Mouse (Mus musculus) 3T3-L1 (cell line): ENCODE measurements around the gene Snx15.
A peak's percentile ranks its signal among the peaks of the same experiment; 100 is the strongest.
"Not testable (repeated sequence)": the region's sequence is repeated elsewhere in the genome, so short reads cannot be mapped to it uniquely, and the experiment has no call there.

ENCODE experiments used
- DNase-seq: peaks from one replicate; pipeline ENCODE4 v3.0.0-alpha.2; 2015; ENCODE audit warnings: low read depth, low spot score

Gene Snx15

GRCm38 (mm10) chr19:6127760-6128341 is at the start of gene Snx15:
Gene Snx15 (minus strand): TSS chr19:6128304.
- DNase-seq = peak; percentile 98

GRCm38 (mm10) chr19:6174771-6175170 is 46.7 kb upstream of the Snx15 start:
- DNase-seq = no peak

- no peak for DNase-seq
Measured at GRCm38 (mm10) chr19:6171215-6171614, 43.1 kb upstream of the Snx15 start.

- DNase-seq = no peak
Measured at GRCm38 (mm10) chr19:6166750-6167149, 38.6 kb upstream of the Snx15 start.

GRCm38 (mm10) chr19:6163872-6164547 is 35.9 kb upstream of the Snx15 start:
- DNase-seq = no peak

GRCm38 (mm10) chr19:6157220-6157619 is 29.1 kb upstream of the Snx15 start:
- DNase-seq = no peak

GRCm38 (mm10) chr19:6156372-6156771 is 28.3 kb upstream of the Snx15 start:
- DNase-seq = peak; percentile 17

- no peak for DNase-seq
Measured at GRCm38 (mm10) chr19:6155174-6155573, 27.1 kb upstream of the Snx15 start.

GRCm38 (mm10) chr19:6144842-6145241 is 16.7 kb upstream of the Snx15 start:
- DNase-seq = no peak

- peak; percentile 98 for DNase-seq
Measured at GRCm38 (mm10) chr19:6141394-6141749, 13.3 kb upstream of the Snx15 start, which contains the start of gene Arl2. Gene Arl2 (minus strand): TSS chr19:6141548.

GRCm38 (mm10) chr19:6140678-6141393 is 12.7 kb upstream of the Snx15 start, which contains the start of gene Batf2:
Gene Batf2 (plus strand): TSS chr19:6140983.
- peak; percentile 98 for DNase-seq

GRCm38 (mm10) chr19:6140374-6140677 is 12.2 kb upstream of the Snx15 start:
- DNase-seq = no peak

GRCm38 (mm10) chr19:6139701-6140100 is 11.6 kb upstream of the Snx15 start:
- no peak for DNase-seq

GRCm38 (mm10) chr19:6136397-6136796 is 8.3 kb upstream of the Snx15 start:
- peak; percentile 97 for DNase-seq

GRCm38 (mm10) chr19:6133197-6133596 is 5.1 kb upstream of the Snx15 start:
- not testable (repeated sequence) for DNase-seq

- no peak for DNase-seq
Measured at GRCm38 (mm10) chr19:6132171-6132827, 4.2 kb upstream of the Snx15 start.

GRCm38 (mm10) chr19:6130414-6131128 is 2.5 kb upstream of the Snx15 start:
- not testable (repeated sequence) for DNase-seq

- DNase-seq = peak; percentile 28
Measured at GRCm38 (mm10) chr19:6126789-6127580, 1.1 kb downstream of the Snx15 start.

- peak; percentile 85 for DNase-seq
Measured at GRCm38 (mm10) chr19:6126289-6126688, 1.8 kb downstream of the Snx15 start.

- peak; percentile 63 for DNase-seq
Measured at GRCm38 (mm10) chr19:6124898-6125297, 3.2 kb downstream of the Snx15 start.

GRCm38 (mm10) chr19:6123330-6123729 is 4.8 kb downstream of the Snx15 start:
- DNase-seq = peak; percentile 43
